Mouse (Mus musculus) CH12.LX (cell line): ENCODE results near the gene Gnat1. TPM values are rescaled to one million over a fixed set of nuclear protein-coding genes. Genes with fewer than 3 reads are reported as not detected.

Source experiments
- DNase-seq: peaks from one replicate; pipeline ENCODE4 v3.0.0-alpha.2; 2013; ENCODE audit errors: extremely low read depth
- H3K27ac ChIP-seq: 2 replicates; pipeline ENCODE4 v1.5.1; 2012; ENCODE audit warnings: low read depth, mild to moderate bottlenecking, control low read depth, moderate library complexity; ENCODE audit not compliant: insufficient read depth
- H3K27me3 ChIP-seq: replicated peaks from 2 replicates; pipeline ENCODE3; 2012; ENCODE audit warnings: inconsistent platforms
- H3K36me3 ChIP-seq, 2 experiments: replicated peaks in 1 of 2; 2 replicates each; pipeline versions ENCODE3 to v1.6.1; 2012; ENCODE audit warnings: inconsistent platforms in 1 of 2, low read length in 1 of 2, mild to moderate bottlenecking in 1 of 2, mixed read lengths in 1 of 2, moderate library complexity in 1 of 2; ENCODE audit not compliant: control insufficient read depth in 1 of 2, insufficient read depth in 1 of 2
- H3K4me1 ChIP-seq, 2 experiments: 2 replicates each; pipeline ENCODE4 v1.6.1; 2012; ENCODE audit warnings: inconsistent platforms in 1 of 2, moderate library complexity in 1 of 2; ENCODE audit not compliant: insufficient read depth in 2 of 2, control insufficient read depth in 1 of 2
- H3K4me2 ChIP-seq: 2 replicates; pipeline ENCODE4 v1.6.1; 2012; ENCODE audit warnings: low read depth, mild to moderate bottlenecking, control low read depth; ENCODE audit not compliant: poor library complexity, insufficient read depth, severe bottlenecking
- H3K4me3 ChIP-seq, 3 experiments: fragments of 150-350 bp in 1 of 3; sonication (generic) in 1 of 3; replicated peaks in 1 of 3; 2 replicates each; pipeline versions ENCODE3 to v1.5.1; 2011 to 2012; ENCODE audit warnings: low read depth in 2 of 3, low read length in 2 of 3, mild to moderate bottlenecking in 2 of 3, moderate library complexity in 2 of 3, control low read depth in 1 of 3, improper control_type of control experiment in 1 of 3, inconsistent platforms in 1 of 3, mixed read lengths in 1 of 3; ENCODE audit not compliant: poor library complexity in 1 of 3
- H3K79me2 ChIP-seq: replicated peaks from 2 replicates; pipeline ENCODE4 v1.6.1; 2012; ENCODE audit warnings: mild to moderate bottlenecking, moderate library complexity; ENCODE audit not compliant: control insufficient read depth, poor library complexity, insufficient read depth, severe bottlenecking; ENCODE audit errors: extremely low read depth
- H3K9ac ChIP-seq: 2 replicates; pipeline ENCODE4 v1.6.1; 2012; ENCODE audit warnings: low read depth, mild to moderate bottlenecking, control low read depth, moderate library complexity; ENCODE audit not compliant: insufficient read depth
- H3K9me3 ChIP-seq: replicated peaks from 2 replicates; pipeline ENCODE3; 2012; ENCODE audit warnings: low read length, inconsistent platforms, mixed read lengths
- CTCF ChIP-seq, 2 experiments: IDR thresholded peaks in 1 of 2; conservative IDR thresholded peaks in 1 of 2; 2 replicates each; pipeline ENCODE4 v1.5.1; 2011 to 2012; ENCODE audit warnings: low read depth in 2 of 2, low read length in 2 of 2, improper control_type of control experiment in 1 of 2, inconsistent platforms in 1 of 2, mild to moderate bottlenecking in 1 of 2, moderate library complexity in 1 of 2
- EP300 ChIP-seq: IDR thresholded peaks from 2 replicates; pipeline ENCODE4 v1.6.1; 2011; ENCODE audit warnings: low read length, improper control_type of control experiment
- GABPA ChIP-seq: IDR thresholded peaks from 2 replicates; pipeline ENCODE4 v1.6.1; 2012; ENCODE audit warnings: low read depth, low read length, improper control_type of control experiment, inconsistent platforms; ENCODE audit not compliant: insufficient replicate concordance
- IRF4 ChIP-seq: IDR thresholded peaks from 2 replicates; pipeline ENCODE4 v1.6.1; 2014; ENCODE audit warnings: low read depth, mild to moderate bottlenecking, inconsistent platforms, low read length, improper control_type of control experiment
- JUND ChIP-seq: conservative IDR thresholded peaks from 2 replicates; pipeline ENCODE4 v1.6.1; 2011; ENCODE audit warnings: low read depth, low read length, improper control_type of control experiment
- KAT2A ChIP-seq: IDR thresholded peaks from 2 replicates; pipeline ENCODE4 v1.6.1; 2012; ENCODE audit warnings: low read length, improper control_type of control experiment, inconsistent platforms; ENCODE audit not compliant: insufficient replicate concordance
- MAFK ChIP-seq: IDR thresholded peaks from 2 replicates; pipeline ENCODE4 v1.6.1; 2011; ENCODE audit warnings: low read length, improper control_type of control experiment; ENCODE audit not compliant: insufficient replicate concordance
- MAX ChIP-seq: IDR thresholded peaks from 2 replicates; pipeline ENCODE4 v1.6.1; 2011; ENCODE audit warnings: low read length, improper control_type of control experiment
- MAZ ChIP-seq: IDR thresholded peaks from 2 replicates; pipeline ENCODE4 v1.6.1; 2012; ENCODE audit warnings: low read depth, mild to moderate bottlenecking, inconsistent platforms, low read length, improper control_type of control experiment, moderate library complexity
- MXI1 ChIP-seq: IDR thresholded peaks from 2 replicates; pipeline ENCODE4 v1.6.1; 2011; ENCODE audit warnings: mild to moderate bottlenecking, low read depth, low read length, improper control_type of control experiment
- NRF1 ChIP-seq: IDR thresholded peaks from 2 replicates; pipeline ENCODE4 v1.6.1; 2014; ENCODE audit warnings: low read depth, mild to moderate bottlenecking, inconsistent platforms, low read length, improper control_type of control experiment, moderate library complexity
- POLR2AphosphoS2 ChIP-seq: IDR thresholded peaks from 2 replicates; pipeline ENCODE4 v1.6.1; 2011; ENCODE audit warnings: low read depth, low read length, improper control_type of control experiment
- RAD21 ChIP-seq: IDR thresholded peaks from 2 replicates; pipeline ENCODE4 v1.6.1; 2011; ENCODE audit warnings: low read depth, mild to moderate bottlenecking, low read length, improper control_type of control experiment, moderate library complexity
- USF1 ChIP-seq: IDR thresholded peaks from 2 replicates; pipeline ENCODE4 v1.6.1; 2014; ENCODE audit warnings: low read depth, mild to moderate bottlenecking, inconsistent platforms, low read length, improper control_type of control experiment
- USF2 ChIP-seq: conservative IDR thresholded peaks from 2 replicates; pipeline ENCODE4 v1.6.1; 2011; ENCODE audit warnings: low read depth, low read length, improper control_type of control experiment
- ZKSCAN1 ChIP-seq: IDR thresholded peaks from 2 replicates; pipeline ENCODE4 v1.6.1; 2012; ENCODE audit warnings: low read depth, inconsistent platforms, low read length, improper control_type of control experiment, borderline replicate concordance
- dilution Hi-C: fragments of 300-500 bp; cut with MboI; formaldehyde crosslinking; loops from 2 replicates; pipeline ENCODE4 v1.14.3; 2020; ENCODE audit warnings: low sequenced_read_pairs; ENCODE audit not compliant: extremely low pct_unique_long_range_greater_than_20kb, extremely low pct_ligation_motif_present
- in situ Hi-C: fragments of 300-500 bp; cut with MboI; formaldehyde crosslinking; loops from 3 replicates; pipeline ENCODE4 v1.14.3; 2019; ENCODE audit warnings: low sequenced_read_pairs, low pct_ligation_motif_present, low pct_unique_long_range_greater_than_20kb, mixed read lengths
- polyA plus RNA-seq: library from polyadenylated mRNA; unstranded; fragments of >175 nt; gene quantifications from 2 replicates; pipeline ENCODE4 v1.2.1, GENCODE M21; 2012; ENCODE audit warnings: low read depth; ENCODE audit not compliant: insufficient read length
- total RNA-seq, 2 experiments: library from RNA; depleted of rRNA; stranded (reverse); fragments of 300-350 nt in 1 of 2; fragments of >200 nt in 1 of 2; gene quantifications; 2 replicates each; pipeline ENCODE4 v1.2.3; 2012 to 2014

The Gnat1 gene
- total and polyA plus RNA-seq, 3 experiments: 3.0 TPM; not detected in 2

GRCm38 (mm10) chr9:107632478-107632877 lies 47.0 kb downstream of the Gnat1 start:
- H3K27me3 ChIP-seq: no peaks in the 10 kb centered on the region
- H3K4me1 ChIP-seq: peaks cover 23 to 57% of the 10 kb centered on the region in 2 experiments
- H3K27ac ChIP-seq: peak overlapping the region; percentile 69; the same call in 1 of the 2 replicates
- dilution Hi-C loops: no loop called here
- peak overlapping the region; percentile 88 to 97 (median 94) for H3K4me3 ChIP-seq
- peak overlapping the region; percentile 76 for H3K4me2 ChIP-seq
- no peak for TF ChIP-seq MXI1
- no peak for TF ChIP-seq GABPA
- no peak for TF ChIP-seq USF1
- TF ChIP-seq EP300: no peak
- TF ChIP-seq MAFK: no peak
- no peak for TF ChIP-seq CTCF (conservative IDR thresholded peaks at IDR 0.05 in 1 of 2, IDR thresholded peaks at IDR 0.05 in 1 of 2; ENCODE audit: low read depth in 2 of 2, low read length in 2 of 2)
- peaks cover 12 to 37% of the 10 kb centered on the region in 2 experiments for H3K36me3 ChIP-seq
- DNase-seq: no peak
- in situ Hi-C loops: no loop called here
- H3K9ac ChIP-seq: peak overlapping the region; percentile 96
- H3K9me3 ChIP-seq: no peaks in the 10 kb centered on the region
- peaks cover 67% of the 10 kb centered on the region for H3K79me2 ChIP-seq

GRCm38 (mm10) chr9:107631861-107632260 lies 47.7 kb downstream of the Gnat1 start:
- Histone ChIP-seq H3K4me3 (no peak overlapping the region), H3K27ac (no peak overlapping the region), H3K9me3 (no peaks in the 10 kb centered on the region), H3K4me1 (peaks cover 23 to 63% of the 10 kb centered on the region in 2 experiments), H3K9ac (no peak overlapping the region), H3K4me2 (no peak overlapping the region), H3K27me3 (no peaks in the 10 kb centered on the region), H3K79me2 (peaks cover 73% of the 10 kb centered on the region), H3K36me3 (peaks cover 12 to 41% of the 10 kb centered on the region in 2 experiments)
- TF ChIP-seq ZKSCAN1 (peak; percentile 45; the same call in 1 of the 2 replicates), USF2 (no peak), MAX (no peak), POLR2AphosphoS2 (no peak), MAZ (no peak), JUND (no peak)
- dilution Hi-C loops (no loop called here), in situ Hi-C loops (no loop called here)
- DNase-seq: no peak

GRCm38 (mm10) chr9:107631311-107631826 lies 48.1 kb downstream of the Gnat1 start:
- H3K9ac ChIP-seq: no peak overlapping the region
- H3K27me3 ChIP-seq: no peaks in the 10 kb centered on the region
- no peak overlapping the region for H3K4me2 ChIP-seq
- H3K9me3 ChIP-seq: no peaks in the 10 kb centered on the region
- H3K4me3 ChIP-seq: no peak overlapping the region
- in situ Hi-C loops: no loop called here
- dilution Hi-C loops: no loop called here
- TF ChIP-seq IRF4: no peak
- TF ChIP-seq NRF1: no peak
- TF ChIP-seq KAT2A: no peak
- no peak for TF ChIP-seq MXI1
- TF ChIP-seq CTCF (conservative IDR thresholded peaks at IDR 0.05 in 1 of 2, IDR thresholded peaks at IDR 0.05 in 1 of 2; ENCODE audit: low read depth in 2 of 2, low read length in 2 of 2): no peak
- TF ChIP-seq RAD21: no peak
- TF ChIP-seq, all 38 proteins: peak for 0
- Histone ChIP-seq H3K27ac (no peak overlapping the region), H3K36me3 (peaks cover 12 to 44% of the 10 kb centered on the region in 2 experiments), H3K79me2 (peaks cover 77% of the 10 kb centered on the region), H3K4me1 (peaks cover 26 to 68% of the 10 kb centered on the region in 2 experiments)
- DNase-seq: no peak
